Mouse (Mus musculus) hindbrain, postnatal 0 days (tissue): ENCODE results near the gene Pip4k2c. TPM values are rescaled to one million over a fixed set of nuclear protein-coding genes. Genes with fewer than 3 reads are reported as not detected.

Source experiments
- ATAC-seq: fragments of 200-750 bp; cut with Nextera tagmentation; 2 replicates; pipeline ENCODE4 v1.8.0; 2017; ENCODE audit warnings: mild to moderate bottlenecking, moderate TSS enrichment, moderate library complexity
- DNase-seq: peaks from one replicate; pipeline ENCODE4 v3.0.0-alpha.2; 2015; ENCODE audit warnings: low spot score
- H3K27ac ChIP-seq: fragments of 300-500 bp; sonication (generic); 2 replicates; pipeline ENCODE4 v1.5.1; 2014; ENCODE audit warnings: mild to moderate bottlenecking
- H3K27me3 ChIP-seq: fragments of 300-500 bp; sonication (generic); 2 replicates; pipeline ENCODE4 v1.6.1; 2014; ENCODE audit warnings: low read length, mixed read lengths; ENCODE audit not compliant: insufficient read depth
- H3K36me3 ChIP-seq: fragments of 300-500 bp; sonication (generic); 2 replicates; pipeline ENCODE4 v1.6.1; 2014; ENCODE audit warnings: low read length, mixed read lengths; ENCODE audit not compliant: insufficient read depth
- H3K4me1 ChIP-seq: fragments of 300-500 bp; sonication (generic); 2 replicates; pipeline ENCODE4 v1.6.1; 2014; ENCODE audit warnings: antibody characterized with exemption, low read length, mixed read lengths; ENCODE audit not compliant: insufficient read depth
- H3K4me2 ChIP-seq: fragments of 300-500 bp; sonication (generic); 2 replicates; pipeline ENCODE4 v1.6.1; 2014; ENCODE audit warnings: low read depth, mild to moderate bottlenecking, low read length, moderate library complexity, mixed read lengths
- H3K4me3 ChIP-seq: fragments of 300-500 bp; sonication (generic); 2 replicates; pipeline ENCODE4 v1.5.1; 2014; ENCODE audit warnings: low read length
- H3K9ac ChIP-seq: fragments of 300-500 bp; sonication (generic); replicated peaks from 2 replicates; pipeline ENCODE4 v1.6.1; 2014; ENCODE audit warnings: mild to moderate bottlenecking, low read length, moderate library complexity, mixed read lengths
- H3K9me3 ChIP-seq: fragments of 300-500 bp; sonication (generic); 2 replicates; pipeline ENCODE4 v1.6.1; 2016; ENCODE audit warnings: low read length, mixed read lengths
- CTCF ChIP-seq: IDR thresholded peaks from 2 replicates; pipeline ENCODE4 v1.5.1; 2016; ENCODE audit warnings: antibody characterized with exemption, control low read depth, low read depth
- WGBS: fragments of 180-500 bp; shearing (Covaris S2); extraction: QIAGEN DNeasy Blood & Tissue Kit; methylation state at CpG from one replicate; pipeline ENCODE4 v1.1.7; 2014; 5-methylcytosine and 5-hydroxymethylcytosine counted together
- polyA plus RNA-seq: library from polyadenylated mRNA; unstranded; fragments of >200 nt; fragmentation: Nextera tagmentation; extraction: Ambion mirVana; gene quantifications from 2 replicates; pipeline ENCODE4 v1.2.1, GENCODE M21; 2015
- total RNA-seq: library from RNA; depleted of rRNA; stranded (reverse); fragments of >200 nt; gene quantifications from 2 replicates; pipeline ENCODE4 v1.2.3, GENCODE M21; 2014

The Pip4k2c gene
- total and polyA plus RNA-seq, 2 experiments from 2014 or later: 20.2 to 22.8 TPM

DNA sequence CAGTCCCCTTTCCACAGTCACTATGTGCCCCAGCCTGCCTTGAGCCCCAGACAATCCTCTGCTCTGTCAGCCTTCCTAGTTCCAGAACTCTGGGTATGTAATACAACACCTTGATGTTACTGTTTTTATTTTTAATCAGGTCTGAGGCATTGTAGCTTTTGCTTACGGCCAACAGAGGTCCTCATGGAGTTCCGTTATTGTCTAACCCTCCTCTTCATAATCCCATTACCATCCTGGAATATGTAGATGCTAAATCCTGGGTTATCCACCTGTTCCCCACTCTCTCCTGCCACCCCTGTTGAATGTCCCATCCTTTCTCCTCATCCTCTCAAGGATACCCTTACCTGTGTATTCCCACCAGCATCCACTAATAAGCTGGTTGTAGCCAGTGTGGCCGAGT is 35.2 kb downstream of the Pip4k2c start:
- DNase-seq (no peak), ATAC-seq (no peak)
- Histone ChIP-seq H3K27ac (no peak overlapping the region), H3K9me3 (no peaks in the 10 kb centered on the region), H3K4me3 (no peak overlapping the region), H3K4me1 (peaks cover 9% of the 10 kb centered on the region), H3K27me3 (peaks cover 21% of the 10 kb centered on the region), H3K9ac (no peak overlapping the region), H3K36me3 (no peaks in the 10 kb centered on the region), H3K4me2 (no peak overlapping the region)
- WGBS: 30% methylated on average over 3 of the region's 3 CpGs
- peak; percentile 20; the same call in 1 of the 2 replicates for TF ChIP-seq CTCF

DNA sequence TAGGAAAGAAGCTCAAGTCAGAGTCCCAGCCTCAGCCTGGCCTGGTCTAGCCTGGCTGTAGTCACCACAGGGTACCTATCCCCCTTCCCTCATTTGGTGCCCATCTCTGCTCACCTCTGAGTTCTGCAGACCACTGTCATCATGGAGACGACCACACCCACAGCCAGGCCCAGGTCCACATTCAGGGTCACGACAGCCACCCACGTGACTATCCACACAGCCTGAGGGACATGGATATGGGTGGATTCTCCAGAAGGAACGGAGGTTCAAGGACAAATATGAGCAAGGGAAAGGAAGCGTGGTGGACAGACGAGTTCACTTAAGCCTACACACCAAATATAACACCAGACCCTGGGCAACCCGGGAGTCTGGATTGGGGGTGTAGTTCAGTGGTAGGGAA is 37.2 kb downstream of the Pip4k2c start:
- H3K4me2 ChIP-seq: no peak overlapping the region
- peaks cover 9% of the 10 kb centered on the region for H3K4me1 ChIP-seq
- no peak overlapping the region for H3K4me3 ChIP-seq
- H3K9me3 ChIP-seq: no peaks in the 10 kb centered on the region
- no peak for TF ChIP-seq CTCF
- no peak overlapping the region for H3K27ac ChIP-seq
- H3K27me3 ChIP-seq: peaks cover 10% of the 10 kb centered on the region; the same call in 1 of the 2 replicates
- ATAC-seq: no peak
- no peak for DNase-seq
- 93% methylated on average over 7 of the region's 7 CpGs for WGBS
- peaks cover 2% of the 10 kb centered on the region; the same call in 1 of the 2 replicates for H3K36me3 ChIP-seq
- no peak overlapping the region for H3K9ac ChIP-seq

DNA sequence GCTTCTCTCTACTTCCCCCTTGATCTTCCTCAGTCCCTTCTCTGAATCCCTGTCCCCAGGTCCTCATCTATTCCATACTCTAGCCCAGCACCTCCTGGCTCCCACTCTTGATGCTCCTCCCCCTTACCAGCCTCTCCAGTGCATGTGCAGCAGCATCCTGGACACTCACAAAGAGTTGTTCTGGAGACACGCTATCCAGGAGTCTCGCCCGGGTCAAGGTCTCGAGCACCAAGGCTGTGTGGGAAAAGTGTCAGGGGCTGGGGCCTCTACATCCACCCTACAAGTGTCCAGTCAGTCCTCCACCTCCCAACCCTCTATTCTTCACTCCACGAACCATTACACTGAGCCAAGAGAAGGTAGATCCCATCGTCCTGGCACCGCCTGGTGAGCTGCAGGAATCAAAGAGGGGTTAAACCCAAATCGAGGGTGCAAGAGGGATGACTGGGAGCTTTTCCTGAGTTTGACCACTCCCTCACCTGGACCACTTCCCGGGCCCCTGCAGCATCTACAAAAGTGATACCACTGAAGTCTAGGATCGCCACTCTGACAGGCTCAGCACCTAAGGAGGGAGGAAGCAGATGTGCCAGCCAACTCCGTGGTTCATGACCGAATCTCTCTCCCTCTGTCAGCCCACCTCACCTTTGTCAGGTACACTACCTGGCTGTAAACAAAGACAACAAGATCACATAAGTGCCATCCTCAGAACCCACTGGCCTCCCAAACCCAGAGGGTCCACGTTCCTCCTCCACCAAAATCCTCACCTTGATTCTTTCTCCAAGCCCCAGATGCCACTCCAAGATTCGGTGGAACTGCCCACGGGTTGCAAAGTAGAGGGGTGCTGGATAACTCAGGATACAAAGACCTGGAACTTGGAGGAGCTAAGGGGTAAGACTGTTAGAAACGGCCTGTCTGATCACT is 38.0 kb downstream of the Pip4k2c start:
- no peak overlapping the region for H3K9ac ChIP-seq
- WGBS: 82% methylated on average over 16 of the region's 16 CpGs
- no peak for TF ChIP-seq CTCF
- DNase-seq (no peak), ATAC-seq (no peak)
- peaks cover 5% of the 10 kb centered on the region; the same call in 1 of the 2 replicates for H3K36me3 ChIP-seq
- H3K9me3 ChIP-seq: no peaks in the 10 kb centered on the region
- H3K4me3 ChIP-seq: no peak overlapping the region
- no peak overlapping the region for H3K27ac ChIP-seq
- no peak overlapping the region for H3K4me2 ChIP-seq
- H3K27me3 ChIP-seq: peaks cover 8% of the 10 kb centered on the region; the same call in 1 of the 2 replicates
- peaks cover 6% of the 10 kb centered on the region for H3K4me1 ChIP-seq

- DNase-seq (no peak), ATAC-seq (no peak)
- 87% methylated on average over 15 of the region's 15 CpGs for WGBS
- H3K27me3 ChIP-seq: peaks cover 8% of the 10 kb centered on the region; the same call in 1 of the 2 replicates
- H3K4me3 ChIP-seq: no peak overlapping the region
- peaks cover 5% of the 10 kb centered on the region; the same call in 1 of the 2 replicates for H3K36me3 ChIP-seq
- H3K9me3 ChIP-seq: no peaks in the 10 kb centered on the region
- no peak overlapping the region for H3K4me2 ChIP-seq
- H3K9ac ChIP-seq: no peak overlapping the region
- no peak for TF ChIP-seq CTCF
- 0 out of 2 replicates have a peak, but pooled peaks cover 7% of the 10 kb centered on the region for H3K4me1 ChIP-seq
- no peak overlapping the region for H3K27ac ChIP-seq
Observed at GRCm38 (mm10) chr10:127171631-127172200, 39.7 kb downstream of the Pip4k2c start.

GRCm38 (mm10) chr10:127170837-127171272 is 40.5 kb downstream of the Pip4k2c start:
- H3K36me3 ChIP-seq: peaks cover 5% of the 10 kb centered on the region; the same call in 1 of the 2 replicates
- H3K4me2 ChIP-seq: peak overlapping the region; percentile 51
- H3K9ac ChIP-seq: no peak overlapping the region; the same call in 1 of the 2 replicates
- ATAC-seq: peak; percentile 55; the same call in 1 of the 2 replicates
- H3K9me3 ChIP-seq: no peaks in the 10 kb centered on the region
- H3K27ac ChIP-seq: no peak overlapping the region
- DNase-seq: peak; percentile 72
- peak overlapping the region; percentile 19 for H3K4me3 ChIP-seq
- peak; percentile 79 for TF ChIP-seq CTCF
- WGBS: under 1% methylated on average over 28 of the region's 29 CpGs
- H3K27me3 ChIP-seq: no peaks in the 10 kb centered on the region; the same call in 1 of the 2 replicates
- 0 out of 2 replicates have a peak, but pooled peaks cover 7% of the 10 kb centered on the region for H3K4me1 ChIP-seq

- H3K4me1 ChIP-seq: 0 out of 2 replicates have a peak, but pooled peaks cover 7% of the 10 kb centered on the region
- no peak overlapping the region for H3K27ac ChIP-seq
- peak; percentile 61 for TF ChIP-seq CTCF
- DNase-seq (peak; percentile 71), ATAC-seq (no peak)
- peaks cover 5% of the 10 kb centered on the region; the same call in 1 of the 2 replicates for H3K36me3 ChIP-seq
- H3K4me3 ChIP-seq: no peak overlapping the region
- WGBS: 6% methylated on average over 22 of the region's 22 CpGs
- no peak overlapping the region for H3K9ac ChIP-seq
- H3K27me3 ChIP-seq: no peaks in the 10 kb centered on the region
- peak overlapping the region; percentile 51 for H3K4me2 ChIP-seq
- no peaks in the 10 kb centered on the region for H3K9me3 ChIP-seq
Observed at GRCm38 (mm10) chr10:127170002-127170401, 41.4 kb downstream of the Pip4k2c start.
